Mouse (Mus musculus) frontal cortex, adult (tissue): ENCODE measurements around the gene Intu.

ENCODE experiments used
- ATAC-seq: cut with Nextera tagmentation; 2 replicates; pipeline ENCODE4 v1.9.2; 2017; ENCODE audit warnings: mild to moderate bottlenecking, moderate library complexity, mixed read lengths; ENCODE audit not compliant: low TSS enrichment

Intu gene

DNA sequence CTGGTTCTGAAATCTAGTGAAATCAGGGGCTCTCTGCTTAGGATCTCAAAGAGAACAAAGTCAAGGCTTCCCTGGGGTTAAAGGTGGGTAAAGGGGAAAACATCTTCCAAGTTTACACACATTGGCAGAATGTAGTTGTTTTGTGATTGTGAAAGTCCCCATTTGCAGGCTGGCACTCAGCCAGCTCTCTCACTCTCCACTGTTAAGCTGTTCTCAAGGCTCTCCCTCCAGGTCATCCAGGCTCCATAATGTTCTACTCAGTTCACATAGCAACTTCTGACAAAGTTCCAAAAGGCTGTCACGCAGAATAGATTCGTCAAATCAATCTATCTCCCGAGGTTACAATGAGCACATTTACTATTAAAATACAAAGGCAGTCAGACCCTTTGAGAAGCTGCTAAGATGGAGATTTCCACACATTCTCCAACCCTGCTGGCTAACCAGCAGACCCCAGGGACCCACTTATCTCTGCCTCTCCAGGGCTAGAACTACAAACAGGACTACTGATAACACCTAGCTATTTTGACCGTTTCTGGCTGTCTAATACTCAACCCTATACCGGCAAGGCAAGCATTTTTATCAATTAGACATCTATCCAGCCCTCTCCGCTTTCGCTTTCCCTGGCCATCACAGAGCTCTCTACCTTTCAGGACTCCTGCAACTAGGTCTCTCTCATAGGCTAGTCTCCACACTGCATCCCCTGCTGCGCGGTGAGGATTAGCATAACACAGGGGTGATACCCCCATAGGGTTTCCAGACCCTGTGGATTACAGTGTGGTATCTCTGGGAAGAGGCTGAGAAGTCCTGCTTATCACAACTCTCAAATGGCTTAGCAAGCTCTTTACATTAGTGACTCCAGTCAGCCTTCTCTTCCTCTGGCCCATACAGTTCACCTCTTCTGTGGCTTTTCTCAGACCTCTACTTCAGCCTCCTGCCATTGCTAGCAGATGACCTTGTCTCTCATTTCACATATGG lies 2.8 kb upstream of the Intu start:
- ATAC-seq, result no peak

DNA sequence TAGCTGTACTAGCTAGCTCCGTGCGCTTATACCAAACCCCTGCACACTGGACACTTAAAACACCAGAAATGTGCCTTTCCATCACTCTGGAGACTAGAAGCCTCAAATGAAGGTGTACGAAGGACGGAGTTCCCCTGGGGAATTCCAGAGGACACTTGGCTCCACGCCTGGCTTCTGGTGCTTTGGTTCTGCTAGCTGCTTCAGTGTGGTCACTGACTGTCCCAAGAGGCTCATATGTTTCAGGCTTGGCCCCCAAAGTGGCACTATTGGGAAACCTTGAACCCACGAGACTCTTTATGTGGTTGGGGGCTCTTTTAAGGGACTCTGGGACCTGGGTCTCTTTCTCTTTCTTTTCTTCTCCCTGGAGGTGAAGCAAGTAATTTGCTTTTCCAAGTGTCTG lies 2.1 kb upstream of the Intu start:
- no peak for ATAC-seq

DNA sequence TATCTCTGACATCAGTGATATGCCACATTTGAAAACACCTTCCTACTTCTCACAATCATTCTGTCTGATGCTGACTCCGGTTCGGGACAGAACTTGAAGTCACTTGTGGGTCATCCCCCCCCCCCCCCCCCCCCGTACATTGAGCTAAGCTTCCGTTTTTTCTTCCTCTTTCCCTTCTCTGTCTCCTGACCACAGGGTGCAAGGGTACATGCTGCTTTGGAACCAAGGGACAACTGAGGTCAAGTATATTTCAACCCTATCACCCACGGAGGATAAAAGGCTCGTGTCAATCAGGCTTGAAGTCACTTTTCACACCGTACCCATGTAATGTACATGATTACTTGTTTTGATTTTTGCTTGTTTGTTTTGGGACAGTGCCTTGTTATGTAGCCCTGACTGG lies 241 bp upstream of the Intu start:
- no peak for ATAC-seq

DNA sequence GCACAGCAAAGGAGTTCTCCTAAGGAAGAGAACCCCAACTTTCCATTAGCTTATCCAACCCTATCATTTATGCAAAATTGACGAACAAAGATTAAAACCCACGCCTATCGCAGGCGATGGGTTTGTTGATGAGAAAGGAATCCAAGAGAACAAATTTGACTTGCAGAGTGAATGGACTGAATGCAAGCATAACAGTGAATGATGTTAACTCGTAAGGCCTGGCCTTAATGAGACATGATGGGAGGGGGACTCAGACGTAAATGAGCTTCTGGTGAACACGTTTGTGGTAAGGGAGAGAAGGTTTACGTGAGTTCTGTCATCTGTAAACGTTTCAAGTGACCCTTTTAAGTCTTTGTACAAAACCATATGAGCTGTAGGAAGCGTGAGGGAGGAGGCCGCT lies 1.2 kb downstream of the Intu start:
- no peak for ATAC-seq

- ATAC-seq, result peak; percentile 53
Observed at GRCm38 (mm10) chr3:40534141-40534540, 3.1 kb downstream of the Intu start.

DNA sequence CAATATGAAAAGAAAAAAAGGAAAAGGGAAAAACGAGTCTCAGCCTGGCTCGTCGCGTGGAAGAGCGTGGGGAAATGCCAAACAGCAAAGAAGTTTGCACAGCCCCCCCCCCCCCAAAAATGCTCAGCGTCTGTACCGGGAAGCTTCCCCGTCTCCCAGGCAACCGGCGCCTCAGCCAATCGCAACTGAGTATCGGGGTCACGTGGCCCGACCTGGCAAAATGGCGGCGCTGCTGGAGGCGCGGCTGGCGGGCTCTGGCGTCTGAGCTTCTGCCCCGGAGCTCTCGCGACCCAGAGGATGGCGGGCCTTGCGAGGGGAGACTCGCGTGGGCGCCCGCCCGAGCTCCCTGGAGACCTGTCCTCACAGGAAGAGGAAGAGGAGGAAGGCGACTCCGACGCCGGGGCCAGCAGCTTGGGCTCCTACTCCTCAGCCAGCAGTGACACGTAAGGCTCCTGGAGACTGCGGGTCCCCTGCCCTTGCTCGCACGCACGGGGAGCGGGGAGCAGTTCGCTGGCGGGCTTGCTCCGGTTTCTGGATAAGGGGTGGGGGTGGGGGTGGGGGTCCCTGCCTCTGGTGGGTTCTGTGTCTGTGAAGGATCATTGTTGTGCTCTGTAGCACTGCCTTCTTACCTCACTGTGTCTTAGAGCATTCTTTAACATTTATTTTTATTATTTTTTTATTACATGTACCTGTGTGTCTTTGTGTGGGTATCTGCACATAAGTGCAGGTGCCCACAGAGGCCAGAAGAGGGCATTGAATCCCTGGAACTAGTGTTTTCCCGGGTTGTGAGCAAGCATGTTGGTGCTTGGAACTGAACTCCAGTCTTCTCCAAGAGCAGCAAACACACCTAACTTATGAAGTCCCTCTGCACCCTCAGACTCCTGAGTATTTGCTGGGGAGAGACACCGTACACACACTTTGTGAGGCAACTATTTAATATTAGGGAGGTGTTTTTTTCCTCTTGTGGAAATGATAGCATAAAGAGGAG lies 9.8 kb downstream of the Intu start:
- ATAC-seq, result peak; percentile 100

GRCm38 (mm10) chr3:40546621-40547020 lies 15.5 kb downstream of the Intu start:
- ATAC-seq, result no peak

GRCm38 (mm10) chr3:40652941-40653352 lies 121.9 kb downstream of the Intu start:
- ATAC-seq, result no peak

DNA sequence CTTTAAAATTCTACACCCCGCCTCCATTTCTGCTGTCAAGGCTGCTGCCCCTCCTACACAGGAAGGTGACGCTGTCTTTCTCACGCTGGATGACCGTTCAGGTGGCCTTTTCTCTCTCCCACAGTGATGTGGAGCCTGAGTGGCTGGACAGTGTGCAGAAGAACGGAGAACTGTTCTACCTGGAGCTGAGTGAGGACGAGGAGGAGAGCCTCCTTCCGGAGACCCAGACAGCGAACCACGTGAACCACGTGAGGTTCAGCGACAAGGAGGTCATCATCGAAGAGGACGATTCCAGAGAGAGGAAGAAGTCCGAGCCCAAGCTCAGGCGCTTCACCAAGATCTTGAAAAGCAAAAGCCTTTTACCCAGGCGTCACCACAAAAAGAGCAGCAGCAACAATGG lies 122.5 kb downstream of the Intu start:
- ATAC-seq, result no peak

GRCm38 (mm10) chr3:40654028-40654427 lies 122.9 kb downstream of the Intu start:
- no peak for ATAC-seq

GRCm38 (mm10) chr3:40655571-40655970 lies 124.5 kb downstream of the Intu start:
- no peak for ATAC-seq

- peak; percentile 60 for ATAC-seq
Observed at GRCm38 (mm10) chr3:40656339-40656738, 125.3 kb downstream of the Intu start.

GRCm38 (mm10) chr3:40660231-40660630 lies 129.1 kb downstream of the Intu start:
- ATAC-seq, result no peak

GRCm38 (mm10) chr3:40666109-40666508 lies 135.0 kb downstream of the Intu start:
- ATAC-seq, result no peak

- ATAC-seq, result peak; percentile 59; the same call in 1 of the 2 replicates
Observed at GRCm38 (mm10) chr3:40666861-40667719, 136.0 kb downstream of the Intu start.

DNA sequence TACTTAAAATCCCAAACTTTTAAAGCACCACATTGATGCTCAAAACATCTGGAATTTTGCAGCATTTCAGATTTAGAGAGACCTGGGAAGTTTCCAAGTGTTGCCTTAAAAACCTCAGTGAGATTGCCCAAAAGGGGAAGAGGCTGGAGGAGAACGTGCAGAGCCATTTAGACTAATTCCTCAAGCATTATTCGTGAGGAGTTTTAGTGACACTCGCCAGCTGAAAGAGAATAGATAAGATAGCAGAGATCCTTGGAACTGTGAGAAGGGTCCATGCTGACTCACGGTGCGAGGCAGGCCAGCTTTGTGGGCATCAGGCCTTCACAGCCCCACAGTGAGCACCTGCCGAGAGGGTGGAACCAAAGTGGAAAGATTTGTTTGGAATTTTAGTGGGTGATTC lies 137.8 kb downstream of the Intu start:
- no peak for ATAC-seq

DNA sequence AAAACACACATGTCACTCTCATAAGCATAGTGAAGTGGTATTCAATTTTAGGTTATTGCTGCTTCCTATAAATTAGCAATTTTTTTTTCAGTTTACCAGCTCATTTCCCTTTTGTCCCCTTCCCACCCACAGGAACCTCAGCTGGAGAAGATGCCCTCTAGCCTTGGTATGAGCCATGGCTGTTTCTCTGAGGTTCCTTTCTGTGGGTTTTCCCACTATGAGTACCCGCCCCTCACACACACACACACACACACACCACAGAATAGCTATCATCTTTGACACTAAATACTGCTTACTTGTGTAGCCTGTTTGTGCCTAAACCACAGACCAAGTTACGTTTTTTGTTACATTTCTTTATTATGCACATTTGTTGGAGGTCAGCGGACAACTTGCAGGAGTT lies 138.3 kb downstream of the Intu start:
- no peak for ATAC-seq

- peak; percentile 69 for ATAC-seq
Observed at GRCm38 (mm10) chr3:40673515-40673914, 142.4 kb downstream of the Intu start.

GRCm38 (mm10) chr3:40674873-40675405 lies 143.9 kb downstream of the Intu start:
- ATAC-seq, result no peak

GRCm38 (mm10) chr3:40678856-40679255 lies 147.8 kb downstream of the Intu start:
- no peak for ATAC-seq

- ATAC-seq, result peak; percentile 91
Observed at GRCm38 (mm10) chr3:40682404-40682803, 151.3 kb downstream of the Intu start.
